ENCODE assay signal across 8 mouse cellular contexts in the genomic region with DNA sequence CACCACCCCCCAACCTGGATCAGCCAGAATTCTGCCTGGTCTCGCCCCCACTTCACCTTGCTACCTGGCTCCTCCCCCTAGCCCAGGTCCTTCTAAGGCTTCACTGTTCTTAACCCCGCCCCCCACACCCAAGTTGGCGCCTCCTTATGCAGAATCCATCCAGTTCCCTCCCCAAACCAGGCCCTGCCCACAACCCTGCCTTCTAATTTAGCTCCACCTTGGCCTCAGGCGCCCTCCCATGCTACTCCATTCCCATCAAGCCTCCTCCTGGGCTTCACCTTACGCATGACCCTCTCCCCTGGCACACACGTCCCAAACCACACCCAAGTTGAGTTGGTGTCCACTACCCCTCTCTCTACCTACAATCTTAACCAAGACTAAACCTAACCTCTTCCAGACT. TPM values are rescaled to one million over a fixed set of nuclear protein-coding genes. Genes with fewer than 3 reads are reported as not detected.
DNase-seq lines count a peak whose midpoint lies in the region; ATAC-seq and TF ChIP-seq lines count a peak whose summit lies in the region.

No protein-coding gene starts in this region.

- 0 out of 2 replicates have a peak, but pooled peaks have one; percentile 33 for ATAC-seq in kidney, embryonic 16.5 days (ENCODE audit: low FRiP score, low TSS enrichment)
- no peak for ATAC-seq in limb, embryonic 13.5 days (ENCODE audit: low FRiP score, low read depth)

- no peak overlapping the region for H3K9ac ChIP-seq in kidney, embryonic 16.5 days (replicated peaks; ENCODE audit: low read length)
- no peak overlapping the region for H3K9ac ChIP-seq in limb, embryonic 13.5 days

- H3K4me3 ChIP-seq in kidney, embryonic 16.5 days (ENCODE audit: low read length) = peak overlapping the region; percentile 19; the same call in 1 of the 2 replicates
- H3K4me3 ChIP-seq in cortical plate, adult 2 months (ENCODE audit: insufficient read depth, low read length) = peak overlapping the region; percentile 56
- H3K4me3 ChIP-seq in limb, embryonic 13.5 days = 0 out of 2 replicates have a peak overlapping the region, but pooled peaks have one; percentile 2

- H3K36me3 ChIP-seq in kidney, embryonic 16.5 days (ENCODE audit: insufficient read depth, low read length) = no peaks in the 10 kb centered on the region; the same call in 1 of the 2 replicates
- H3K36me3 ChIP-seq in limb, embryonic 13.5 days = peaks cover 27% of the 10 kb centered on the region

- intact Hi-C loops in left cerebral cortex, postnatal 4 days (cut with DNase I) = no loop called here

- H3K27ac ChIP-seq in kidney, embryonic 16.5 days (ENCODE audit: low read length) = no peak overlapping the region
- no peak overlapping the region for H3K27ac ChIP-seq in cortical plate, adult 2 months (ENCODE audit: insufficient read depth, low read length)
- H3K27ac ChIP-seq in limb, embryonic 13.5 days = no peak overlapping the region

- DNase-seq in kidney, adult 8-10 months = no peak
- peak; percentile 93 for DNase-seq in WW6 (ENCODE audit: low read depth, low spot score)
- DNase-seq in thymus, postnatal 36 days = no peak
- DNase-seq in left cerebral cortex, postnatal 4 days = no peak
- no peak for DNase-seq in frontal cortex, postnatal 25 days (ENCODE audit: low spot score in 2 of 2)

- 9% methylated on average over 5 of the region's 6 CpGs for WGBS in kidney, embryonic 16.5 days
- WGBS in limb, embryonic 13.5 days = 8% methylated on average over 6 of the region's 6 CpGs

- peak overlapping the region; percentile 40 for H3K4me2 ChIP-seq in kidney, embryonic 16.5 days (replicated peaks; ENCODE audit: low read depth, low read length)
- H3K4me2 ChIP-seq in limb, embryonic 13.5 days (replicated peaks) = peak overlapping the region; percentile 23

- no peaks in the 10 kb centered on the region for H3K9me3 ChIP-seq in kidney, embryonic 16.5 days (ENCODE audit: low read length)
- H3K9me3 ChIP-seq in limb, embryonic 13.5 days = no peaks in the 10 kb centered on the region

- peaks cover 36% of the 10 kb centered on the region for H3K27me3 ChIP-seq in kidney, embryonic 16.5 days (ENCODE audit: insufficient read depth, low read length)
- peaks cover 50% of the 10 kb centered on the region for H3K27me3 ChIP-seq in limb, embryonic 13.5 days

- no peak for TF ChIP-seq CTCF in cortical plate, adult 2 months (IDR thresholded peaks at IDR 0.05; ENCODE audit: extremely low read depth, insufficient read depth, low read length)

- H3K4me1 ChIP-seq in kidney, embryonic 16.5 days (ENCODE audit: insufficient read depth, low read length) = peaks cover 6% of the 10 kb centered on the region
- 0 out of 2 replicates have a peak, but pooled peaks cover 1% of the 10 kb centered on the region for H3K4me1 ChIP-seq in cortical plate, adult 2 months (ENCODE audit: control insufficient read depth, insufficient read depth, low read length)
- peaks cover 6% of the 10 kb centered on the region for H3K4me1 ChIP-seq in limb, embryonic 13.5 days

- no peak for TF ChIP-seq POLR2A in cortical plate, adult 2 months (IDR thresholded peaks at IDR 0.05; ENCODE audit: extremely low read depth, insufficient read depth, low read length)

RNA-seq across cellular contexts. Expression of gene Cpne9, which starts 1.4 kb away (rescaled TPM):
- polyA plus RNA-seq in kidney, embryonic 16.5 days (2015; fragmentation: Nextera tagmentation; extraction: Ambion mirVana) = 0.09 TPM in 1 of 2 replicates, not detected in the other
- 136 and 163 TPM in 2 replicates for polyA plus RNA-seq in cortical plate, adult 2 months (2012; rRNA removed)
- polyA plus RNA-seq in limb, embryonic 13.5 days (2015; fragmentation: Nextera tagmentation; extraction: Ambion mirVana) = 0.32 and 0.38 TPM in 2 replicates
- total RNA-seq in left cerebral cortex, postnatal 4 days (2021) = 1 to 10 TPM; 7.3 to 8.3 TPM

RNA-seq across cellular contexts. Expression of gene Brpf1, which starts 23.4 kb away (rescaled TPM):
- polyA plus RNA-seq in kidney, embryonic 16.5 days (2015; fragmentation: Nextera tagmentation; extraction: Ambion mirVana) = 19.0 and 22.1 TPM in 2 replicates
- 24.2 and 26.6 TPM in 2 replicates for polyA plus RNA-seq in cortical plate, adult 2 months (2012; rRNA removed)
- polyA plus RNA-seq in limb, embryonic 13.5 days (2015; fragmentation: Nextera tagmentation; extraction: Ambion mirVana) = 19.2 and 19.3 TPM in 2 replicates
- 10 to 100 TPM; 32.8 TPM for total RNA-seq in left cerebral cortex, postnatal 4 days (2021)

RNA-seq across cellular contexts. Expression of gene Ogg1, which starts 43.3 kb away (rescaled TPM):
- 17.4 and 19.4 TPM in 2 replicates for polyA plus RNA-seq in kidney, embryonic 16.5 days (2015; fragmentation: Nextera tagmentation; extraction: Ambion mirVana)
- polyA plus RNA-seq in cortical plate, adult 2 months (2012; rRNA removed) = 13.7 and 14.3 TPM in 2 replicates
- polyA plus RNA-seq in limb, embryonic 13.5 days (2015; fragmentation: Nextera tagmentation; extraction: Ambion mirVana) = 14.7 and 15.7 TPM in 2 replicates
- total RNA-seq in left cerebral cortex, postnatal 4 days (2021) = 1 to 10 TPM; 8.8 to 9.4 TPM

RNA-seq across cellular contexts. Expression of gene Mtmr14, which starts 45.9 kb away (rescaled TPM):
- 35.5 and 37.0 TPM in 2 replicates for polyA plus RNA-seq in kidney, embryonic 16.5 days (2015; fragmentation: Nextera tagmentation; extraction: Ambion mirVana)
- 22.0 and 23.2 TPM in 2 replicates for polyA plus RNA-seq in cortical plate, adult 2 months (2012; rRNA removed)
- polyA plus RNA-seq in limb, embryonic 13.5 days (2015; fragmentation: Nextera tagmentation; extraction: Ambion mirVana) = 34.8 and 37.8 TPM in 2 replicates
- 10 to 100 TPM; 25.2 to 25.6 TPM for total RNA-seq in left cerebral cortex, postnatal 4 days (2021)

Comparison
In these comparisons a context has a peak if more than half of its experiments do, and no peak if none do; other contexts are left out.
1. H3K4me3 ChIP-seq: peak in every context shown above with its lines; median percentile 56 in cortical plate, adult 2 months; 19 in kidney, embryonic 16.5 days; 2 in limb, embryonic 13.5 days.
2. RNA of gene Cpne9, which starts 1.4 kb away (polyA plus RNA-seq): 136 to 163 TPM in cortical plate, adult 2 months; 0.32 to 0.38 TPM in limb, embryonic 13.5 days and 0.09 TPM in kidney, embryonic 16.5 days; every median in the first group is over 10 times any median in the second.